Mouse (Mus musculus): ENCODE data around the gene Bend5. TPM values are rescaled to one million over a fixed set of nuclear protein-coding genes. Genes with fewer than 3 reads are reported as not detected.
A peak's percentile ranks its signal among the peaks of the same experiment; 100 is the strongest.

Gene Bend5
- polyA plus RNA-seq, 1 experiment, result 12.0 TPM

GRCm38 (mm10) chr4:111432417-111432816 is 17.6 kb downstream of the Bend5 start:
- no peak for DNase-seq (ENCODE audit: extremely low spot score in 1 of 2, low spot score in 1 of 2)

- no peak for DNase-seq (ENCODE audit: extremely low spot score in 1 of 2, low spot score in 1 of 2)
Measured at GRCm38 (mm10) chr4:111441709-111442108, 26.9 kb downstream of the Bend5 start.

- DNase-seq (ENCODE audit: extremely low spot score in 1 of 2, low spot score in 1 of 2), result peak in 1 of 2 experiments; percentile 52
Measured at GRCm38 (mm10) chr4:111442435-111443238, 27.8 kb downstream of the Bend5 start.

DNA sequence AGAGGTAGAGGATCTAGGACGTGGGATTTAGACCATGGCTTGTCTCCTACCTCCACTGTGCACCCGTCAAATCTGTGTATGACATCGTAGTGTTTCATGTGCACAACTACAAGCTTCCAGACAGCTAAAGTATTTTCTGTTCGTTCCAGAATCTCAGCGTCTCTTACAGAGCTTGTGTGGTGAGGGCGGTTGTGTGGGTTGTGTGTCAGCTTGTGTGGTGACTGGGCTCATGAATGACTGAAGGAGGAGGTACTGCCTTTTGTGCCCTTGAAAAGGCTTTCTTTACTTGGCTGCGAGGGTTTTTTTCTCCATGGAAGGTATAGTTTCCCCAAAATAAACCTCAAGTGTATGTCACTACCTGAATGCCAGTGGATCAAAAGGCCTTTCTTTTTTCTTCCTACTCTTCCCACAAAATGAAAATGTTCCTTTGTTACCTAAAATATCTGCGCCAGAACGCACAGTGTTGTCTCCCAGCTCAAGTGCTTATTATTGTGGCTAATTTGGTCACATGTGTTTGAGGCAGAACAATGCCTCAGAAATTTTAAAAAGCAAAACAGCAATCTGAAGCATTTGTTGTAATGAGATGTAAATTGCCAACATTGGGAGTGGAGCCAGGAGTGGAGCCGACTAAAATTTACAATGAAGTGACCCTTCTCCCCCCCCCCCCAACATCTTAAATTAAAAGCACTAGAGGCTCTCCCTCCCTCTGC is 29.3 kb downstream of the Bend5 start:
- peak in 1 of 2 experiments; percentile 68 for DNase-seq (ENCODE audit: extremely low spot score in 1 of 2, low spot score in 1 of 2)

DNA sequence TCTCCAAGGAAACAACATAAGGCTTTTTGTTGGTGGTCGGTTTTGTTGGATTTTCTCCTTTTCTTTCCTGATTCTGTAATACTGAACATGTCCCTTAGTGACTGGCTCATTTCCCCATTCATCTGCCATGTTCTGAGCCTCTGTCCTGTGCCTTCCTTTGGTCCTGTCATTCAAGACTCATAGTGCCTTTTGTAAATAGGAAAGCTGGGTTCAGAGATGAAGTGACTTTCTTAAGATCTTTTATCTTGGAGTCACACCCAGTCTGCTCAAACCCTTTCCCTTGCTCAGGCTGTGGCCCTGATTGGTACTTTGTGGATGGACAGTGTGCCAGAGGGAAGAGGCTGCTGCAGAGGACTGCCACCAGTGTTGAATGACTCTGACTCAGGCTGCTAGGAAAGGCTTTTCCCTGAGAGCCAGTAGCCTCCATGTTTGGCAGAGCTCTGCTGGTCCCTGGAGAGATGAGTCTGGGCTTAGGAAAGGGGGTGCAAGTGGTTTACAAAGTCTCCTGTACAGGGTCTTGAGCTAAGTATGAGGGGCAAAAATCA is 29.9 kb downstream of the Bend5 start:
- DNase-seq (ENCODE audit: extremely low spot score in 1 of 2, low spot score in 1 of 2), result no peak

- no peak for DNase-seq (ENCODE audit: extremely low spot score in 1 of 2, low spot score in 1 of 2)
Measured at GRCm38 (mm10) chr4:111447918-111448317, 33.1 kb downstream of the Bend5 start.

DNA sequence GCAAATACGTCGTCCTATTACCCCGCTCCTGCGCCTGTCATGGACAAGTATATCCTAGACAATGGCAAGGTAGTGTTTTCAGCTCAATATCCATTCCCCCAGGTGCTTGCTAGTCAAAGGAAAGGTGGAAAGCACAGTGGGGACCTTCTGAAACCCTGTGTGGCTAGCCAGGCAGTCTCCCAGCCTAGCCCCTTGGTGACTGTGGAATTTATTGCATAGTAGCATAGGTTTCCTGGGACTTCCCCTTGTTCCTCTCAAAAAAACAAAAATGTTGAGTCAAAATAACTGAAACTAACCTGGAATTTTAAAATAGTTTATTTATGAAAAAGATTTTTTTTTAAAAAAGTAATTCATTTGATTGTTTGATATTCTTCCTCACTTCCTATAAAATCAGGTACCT is 33.8 kb downstream of the Bend5 start:
- DNase-seq (ENCODE audit: extremely low spot score in 1 of 2, low spot score in 1 of 2), result no peak

- no peak for DNase-seq (ENCODE audit: extremely low spot score in 1 of 2, low spot score in 1 of 2)
Measured at GRCm38 (mm10) chr4:111449442-111450199, 34.8 kb downstream of the Bend5 start.

DNA sequence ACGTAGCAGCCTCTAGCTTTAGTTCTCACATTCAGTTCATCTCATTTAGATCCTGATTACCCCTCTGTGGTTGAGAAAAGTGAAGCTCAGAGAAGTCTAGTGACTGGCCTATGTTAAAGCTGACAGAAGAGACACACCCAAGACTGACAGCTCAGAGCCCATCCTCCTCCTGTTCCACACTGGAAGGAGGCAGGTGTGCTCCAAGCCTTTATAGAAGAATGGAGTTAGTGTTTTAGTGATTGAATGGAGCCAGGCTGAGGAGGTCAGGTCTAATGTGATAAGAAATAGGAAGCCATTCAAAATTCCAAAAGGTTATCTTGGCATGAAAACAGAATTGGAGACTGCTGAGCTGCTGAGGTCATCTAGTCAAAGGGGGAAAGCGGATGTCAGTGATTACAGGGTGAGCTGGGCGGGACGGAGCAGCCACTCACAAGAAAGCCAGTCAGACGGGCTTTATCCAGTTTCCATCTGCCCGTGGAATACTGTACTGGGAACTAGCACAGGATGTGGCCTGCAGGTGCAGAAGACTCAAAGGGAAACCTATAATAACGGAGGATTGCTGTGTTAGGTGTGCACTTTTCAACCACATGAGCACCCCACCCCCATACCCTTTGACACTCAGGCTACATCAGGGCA is 36.6 kb downstream of the Bend5 start:
- DNase-seq (ENCODE audit: extremely low spot score in 1 of 2, low spot score in 1 of 2), result no peak

GRCm38 (mm10) chr4:111452192-111452591 is 37.4 kb downstream of the Bend5 start:
- DNase-seq (ENCODE audit: extremely low spot score in 1 of 2, low spot score in 1 of 2), result no peak

GRCm38 (mm10) chr4:111453275-111453674 is 38.5 kb downstream of the Bend5 start:
- DNase-seq (ENCODE audit: extremely low spot score in 1 of 2, low spot score in 1 of 2), result no peak

- no peak for DNase-seq (ENCODE audit: extremely low spot score in 1 of 2, low spot score in 1 of 2)
Measured at GRCm38 (mm10) chr4:111455621-111456020, 40.8 kb downstream of the Bend5 start.

- no peak for DNase-seq (ENCODE audit: extremely low spot score in 1 of 2, low spot score in 1 of 2)
Measured at GRCm38 (mm10) chr4:111457568-111457967, 42.8 kb downstream of the Bend5 start.

DNA sequence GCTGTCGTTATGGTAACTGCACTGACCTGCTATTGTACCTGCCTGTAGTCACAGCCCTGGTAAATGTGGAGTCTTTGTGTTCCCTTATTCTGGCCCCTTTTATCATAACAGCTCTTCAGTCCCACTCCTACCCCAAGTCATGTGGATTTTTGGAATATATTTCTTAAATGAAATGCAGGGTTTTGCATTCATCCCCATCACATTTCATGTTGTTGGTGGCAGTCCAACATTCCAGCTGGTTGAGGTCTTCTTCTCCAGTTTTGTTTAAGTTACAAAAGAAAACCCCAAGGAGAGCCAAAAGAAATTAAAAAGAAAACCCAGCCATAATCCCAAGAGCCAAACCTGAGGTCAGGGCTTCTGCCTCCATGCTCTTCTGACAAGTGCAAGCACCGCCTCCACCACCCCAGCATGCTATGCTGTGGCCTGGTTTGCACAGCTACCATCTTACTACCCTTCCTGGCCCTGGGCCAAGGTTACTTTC is 52.5 kb downstream of the Bend5 start:
- DNase-seq (ENCODE audit: extremely low spot score in 1 of 2, low spot score in 1 of 2), result peak in 1 of 2 experiments; percentile 52

DNA sequence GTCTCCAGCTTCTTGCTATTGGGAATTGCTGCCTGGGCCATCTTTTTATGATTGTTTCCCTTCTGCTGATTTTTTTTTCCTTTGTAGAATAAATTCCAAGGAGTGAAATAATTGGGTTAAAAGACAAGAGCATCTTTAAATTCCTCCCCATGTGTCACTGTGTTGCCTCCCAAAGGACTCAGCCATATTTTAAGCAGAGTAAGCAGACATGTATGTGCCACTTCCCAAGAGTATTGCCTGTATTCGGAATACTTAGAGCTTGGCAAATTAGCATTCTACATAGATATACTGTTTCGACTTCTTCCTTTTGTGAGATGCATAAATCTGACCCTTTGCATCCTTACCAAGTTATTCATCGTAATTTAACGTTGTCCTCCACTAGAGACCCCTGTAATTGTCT is 53.0 kb downstream of the Bend5 start:
- DNase-seq (ENCODE audit: extremely low spot score in 1 of 2, low spot score in 1 of 2), result no peak

DNA sequence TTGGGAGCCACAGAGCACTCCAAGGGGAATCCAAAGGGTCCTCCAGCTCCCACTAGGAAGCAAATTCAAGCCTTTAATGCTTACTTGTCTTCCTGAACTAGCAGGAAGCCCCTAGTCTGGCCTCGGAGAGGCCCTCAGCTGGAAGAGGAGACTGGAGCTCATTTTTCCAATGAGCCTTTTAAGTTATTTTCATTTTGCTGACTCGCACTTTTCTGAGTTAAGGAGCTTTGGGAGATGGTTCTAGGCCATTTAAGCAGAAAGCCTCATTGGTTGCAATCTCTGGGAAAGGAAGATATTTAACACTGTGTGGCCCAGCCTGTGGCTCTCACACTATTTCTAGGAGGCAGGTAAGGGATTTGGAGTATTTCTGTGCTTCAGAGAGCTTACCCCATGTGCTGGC is 55.0 kb downstream of the Bend5 start:
- no peak for DNase-seq (ENCODE audit: extremely low spot score in 1 of 2, low spot score in 1 of 2)

GRCm38 (mm10) chr4:111471726-111472125 is 56.9 kb downstream of the Bend5 start:
- no peak for DNase-seq (ENCODE audit: extremely low spot score in 1 of 2, low spot score in 1 of 2)

DNA sequence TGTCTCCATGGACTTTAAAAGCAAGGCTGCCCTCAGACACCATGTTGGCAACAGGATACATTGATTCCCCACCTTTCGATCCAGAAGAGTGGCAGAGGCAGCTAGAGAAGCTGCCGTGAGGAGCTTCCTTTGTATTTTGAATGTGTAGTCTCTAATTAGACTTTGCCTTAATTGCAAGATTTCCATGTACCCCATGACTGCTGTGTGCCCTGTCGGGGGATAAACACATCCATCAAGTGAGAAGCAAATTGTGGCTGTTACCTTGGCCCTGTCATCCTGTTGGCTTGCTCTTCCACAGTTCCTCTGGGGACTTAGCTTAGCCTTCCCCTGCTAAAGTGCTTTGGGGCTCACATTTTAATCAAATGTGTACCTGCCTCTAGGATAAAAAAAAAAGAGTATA is 57.7 kb downstream of the Bend5 start:
- no peak for DNase-seq (ENCODE audit: extremely low spot score in 1 of 2, low spot score in 1 of 2)

GRCm38 (mm10) chr4:111473014-111473413 is 58.2 kb downstream of the Bend5 start:
- DNase-seq (ENCODE audit: extremely low spot score in 1 of 2, low spot score in 1 of 2), result no peak

DNA sequence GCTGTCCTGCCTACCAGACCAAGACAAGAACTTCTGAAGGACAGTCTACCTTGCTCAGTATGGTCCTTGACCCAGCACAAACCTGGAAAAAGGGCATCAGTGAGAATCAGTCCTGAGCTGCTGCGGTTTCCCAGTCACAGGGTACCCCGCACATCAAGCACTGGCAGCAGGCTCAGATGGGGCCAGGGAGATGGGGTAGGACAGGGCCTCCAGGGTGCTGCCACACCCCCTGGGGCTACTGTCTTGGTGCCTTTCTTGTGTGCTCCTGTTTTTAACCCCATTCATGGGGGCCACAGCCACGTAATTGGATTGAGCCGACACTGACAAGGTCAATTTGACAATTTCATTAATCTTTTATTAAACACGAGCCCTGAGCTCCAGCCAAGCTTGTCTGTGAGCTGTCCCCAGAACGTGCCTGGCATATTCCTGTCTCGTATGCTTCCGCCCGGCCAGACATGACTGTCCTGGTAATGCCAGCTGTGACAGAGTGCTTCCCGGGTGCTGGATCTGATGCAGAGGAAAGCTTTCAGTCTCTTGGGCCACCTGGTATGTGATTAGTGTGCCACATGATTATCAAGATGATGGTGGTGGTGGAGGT is 60.7 kb downstream of the Bend5 start:
- no peak for DNase-seq (ENCODE audit: extremely low spot score in 1 of 2, low spot score in 1 of 2)
